Mouse (Mus musculus) heart, postnatal 10 days (tissue): ENCODE measurements around the gene Map1lc3b. TPM values are rescaled to one million over a fixed set of nuclear protein-coding genes. Genes with fewer than 3 reads are reported as not detected.

Source experiments
- total RNA-seq, 2 experiments: library from RNA; stranded (reverse); gene quantifications; 2 replicates each; pipeline ENCODE4 v1.2.3; 2021

Gene Map1lc3b
- total RNA-seq, 2 experiments from 2014 or later = 181 to 187 TPM

Other genes with a start within 250 kb of the Map1lc3b start
- gene 1700018B08Rik, start 46.0 kb upstream of the Map1lc3b start, total RNA-seq = not detected
- gene Fbxo31, start 11.6 kb upstream of the Map1lc3b start, total RNA-seq = 10 to 100 TPM; 30.2 to 51.0 TPM
- 10 to 100 TPM; 40.5 to 43.3 TPM for gene Zcchc14, start 62.5 kb downstream of the Map1lc3b start, total RNA-seq
- gene Jph3, start 139.3 kb downstream of the Map1lc3b start, total RNA-seq = not detected
- 10 to 100 TPM; 14.4 to 16.0 TPM for gene Klhdc4, start 239.2 kb downstream of the Map1lc3b start, total RNA-seq